Mouse (Mus musculus) liver, embryonic 14.5 days (tissue): Measurements from ENCODE around the gene Ccer1.

Experiments
- CTCF ChIP-seq: IDR thresholded peaks from 2 replicates; pipeline ENCODE4 v1.5.1; 2016; ENCODE audit warnings: antibody characterized with exemption, low read depth, control low read depth
- EP300 ChIP-seq: IDR thresholded peaks from 2 replicates; pipeline ENCODE4 v1.6.1; 2016; ENCODE audit warnings: antibody characterized with exemption, low read depth

GRCm38 (mm10) chr10:97717233-97717632 lies 24.4 kb downstream of the Ccer1 start:
- TF ChIP-seq EP300 (no peak), CTCF (no peak)
